Mouse (Mus musculus) erythroblast, adult 5-6 weeks (primary cell): Measurements from ENCODE around the gene Snap47. TPM values are rescaled to one million over a fixed set of nuclear protein-coding genes. Genes with fewer than 3 reads are reported as not detected.

Experiments used
- ATAC-seq: replicated peaks from 2 replicates; pipeline ENCODE4 v1.8.0; 2016; ENCODE audit warnings: moderate number of reproducible peaks, mild to moderate bottlenecking, moderate TSS enrichment, inconsistent platforms; ENCODE audit not compliant: poor library complexity, low FRiP score, severe bottlenecking
- total RNA-seq, 2 experiments: library from RNA; stranded (forward) in 1 of 2; stranded (reverse) in 1 of 2; fragments of 150-400 nt in 1 of 2; fragments of 200-764, 138-1000 nt in 1 of 2; gene quantifications; 2 replicates each; pipeline versions ENCODE4 v1.2.3 to v1.2.4; 2015 to 2017; ENCODE audit warnings: low replicate concordance in 2 of 2

The Snap47 gene
- total RNA-seq, 2 experiments from 2014 or later = 0.38 to 2.6 TPM

DNA sequence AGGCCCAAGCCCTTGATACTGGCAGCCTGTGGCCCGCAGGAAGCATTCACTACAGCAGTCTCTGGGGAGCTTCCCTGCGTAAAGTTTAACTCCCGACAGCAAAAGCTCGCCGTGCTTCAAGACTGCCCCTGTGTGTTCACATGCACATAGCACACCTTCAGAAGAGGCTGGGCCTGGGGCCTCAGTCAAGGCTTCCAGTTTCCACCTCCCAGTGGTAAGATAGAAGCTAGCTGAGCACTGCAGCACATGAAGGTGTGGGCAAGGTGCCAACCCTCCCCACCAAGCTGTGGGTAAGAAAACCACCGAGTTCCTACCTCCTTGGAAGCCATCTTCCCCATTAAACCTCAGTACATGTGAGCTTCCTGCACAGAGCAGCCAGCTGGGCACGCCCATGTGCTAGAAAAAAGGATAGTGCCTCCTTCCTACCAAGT, 25.3 kb downstream of the Snap47 start:
- no peak for ATAC-seq

DNA sequence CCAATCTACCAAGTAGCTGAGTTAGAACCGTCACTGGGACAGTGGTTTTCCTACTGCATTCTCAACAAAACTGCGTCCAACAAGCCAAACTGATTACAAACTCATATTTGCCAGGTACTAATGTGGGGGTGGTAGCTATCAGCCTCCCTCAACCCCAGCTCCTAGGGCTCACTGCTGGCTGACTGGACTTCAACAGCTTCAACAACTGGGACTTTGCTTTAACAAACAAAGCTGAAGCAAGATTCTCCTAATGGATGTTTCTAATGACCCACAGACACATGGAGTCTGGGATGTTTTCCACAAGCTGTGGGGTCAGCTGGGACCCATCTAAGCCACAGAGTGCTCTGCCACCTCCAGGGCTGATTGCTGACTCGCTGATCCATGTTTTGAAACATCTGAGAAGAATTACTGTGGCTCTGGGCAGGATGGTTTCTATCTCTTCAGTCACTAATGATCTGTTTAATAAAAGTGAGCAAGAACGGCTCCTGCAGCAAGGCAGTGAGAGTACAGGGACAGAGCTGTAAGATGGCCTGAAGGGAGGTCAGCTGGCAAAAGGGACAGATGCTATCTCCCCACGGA, 27.9 kb downstream of the Snap47 start:
- no peak for ATAC-seq

DNA sequence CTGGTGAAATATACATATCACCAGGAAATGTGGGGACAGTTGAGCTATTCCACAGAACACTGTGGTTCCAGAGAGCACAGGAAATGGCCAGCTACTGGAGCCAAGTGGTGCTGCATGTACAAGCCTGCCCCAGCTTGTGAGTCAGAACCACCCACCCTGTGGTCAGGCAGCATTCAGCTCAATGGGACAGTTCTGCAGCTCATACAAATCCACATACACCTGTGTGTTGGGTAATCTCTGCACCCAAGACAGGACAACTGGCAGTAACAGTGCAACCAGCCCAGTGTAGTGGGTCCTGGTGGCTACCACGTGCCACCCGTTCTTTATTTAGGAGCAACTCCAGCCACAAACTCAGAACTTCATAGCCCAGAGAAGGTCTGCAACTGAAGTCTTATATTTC, 29.0 kb downstream of the Snap47 start:
- ATAC-seq = no peak

DNA sequence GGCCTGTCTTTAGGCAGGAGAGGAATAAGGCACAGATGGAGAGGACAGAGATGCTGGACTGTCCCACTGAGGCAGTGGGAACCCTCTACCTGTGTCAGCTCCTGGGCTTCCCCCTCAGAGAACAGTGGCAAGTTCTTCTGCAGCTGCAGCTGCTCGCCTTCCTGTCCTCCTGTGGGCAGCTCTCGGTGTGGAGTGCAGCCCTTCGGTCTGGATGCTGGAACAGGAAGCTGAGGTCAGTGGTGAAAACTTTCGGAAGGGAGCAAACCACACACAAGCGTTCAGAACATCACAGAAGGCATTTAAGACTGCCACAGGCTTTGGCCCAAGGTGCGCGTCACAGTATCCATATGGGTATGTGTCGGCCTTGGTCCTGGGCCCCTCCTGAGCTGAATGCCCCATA, 29.6 kb downstream of the Snap47 start:
- ATAC-seq = no peak

DNA sequence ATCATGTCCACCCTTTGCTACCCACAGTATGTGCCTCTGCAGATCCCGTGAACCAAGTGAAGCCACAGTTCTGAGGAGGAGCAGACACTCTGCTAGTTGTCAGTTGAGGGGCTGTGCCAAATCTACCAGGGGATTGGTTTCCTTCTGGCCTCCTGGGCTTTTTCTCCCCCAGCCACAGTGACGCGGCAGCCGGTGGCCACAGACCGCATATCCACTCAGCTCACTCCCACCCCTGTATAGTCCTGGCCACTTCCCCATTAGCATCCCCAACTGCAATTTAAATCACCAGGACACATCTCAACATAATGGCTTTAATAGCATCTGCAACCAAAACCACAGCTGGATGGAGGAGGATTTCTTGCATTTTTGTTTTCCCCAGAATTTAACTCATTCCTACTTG, 32.3 kb downstream of the Snap47 start:
- ATAC-seq = no peak

GRCm38 (mm10) chr11:59412999-59413863, 37.8 kb downstream of the Snap47 start:
- ATAC-seq = no peak

- no peak for ATAC-seq
Measured at GRCm38 (mm10) chr11:59412058-59412457, 38.9 kb downstream of the Snap47 start.

- ATAC-seq = no peak
Measured at GRCm38 (mm10) chr11:59410851-59411250, 40.1 kb downstream of the Snap47 start.

- no peak for ATAC-seq
Measured at GRCm38 (mm10) chr11:59405761-59406160, 45.2 kb downstream of the Snap47 start.

- ATAC-seq = no peak
Measured at GRCm38 (mm10) chr11:59400876-59401275, 50.1 kb downstream of the Snap47 start.

DNA sequence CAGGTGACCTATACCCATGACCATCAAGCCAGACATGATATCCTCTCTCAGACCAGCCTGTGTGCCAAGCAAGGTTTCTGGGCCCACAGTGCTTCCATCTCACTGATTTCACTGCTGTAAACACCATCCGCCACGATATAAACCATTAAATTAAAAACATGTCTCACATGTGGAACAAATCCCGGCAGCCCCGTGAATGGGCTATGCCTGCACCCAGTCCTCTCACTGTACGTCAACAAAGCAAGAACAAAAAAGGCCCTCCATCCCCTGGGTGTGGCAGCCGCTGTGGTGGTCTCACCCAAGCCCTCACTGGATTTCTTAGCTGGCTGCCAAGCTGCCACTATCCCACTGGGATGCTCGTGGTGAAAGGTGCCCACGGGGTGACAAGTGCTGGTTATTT, 51.2 kb downstream of the Snap47 start:
- ATAC-seq = no peak

DNA sequence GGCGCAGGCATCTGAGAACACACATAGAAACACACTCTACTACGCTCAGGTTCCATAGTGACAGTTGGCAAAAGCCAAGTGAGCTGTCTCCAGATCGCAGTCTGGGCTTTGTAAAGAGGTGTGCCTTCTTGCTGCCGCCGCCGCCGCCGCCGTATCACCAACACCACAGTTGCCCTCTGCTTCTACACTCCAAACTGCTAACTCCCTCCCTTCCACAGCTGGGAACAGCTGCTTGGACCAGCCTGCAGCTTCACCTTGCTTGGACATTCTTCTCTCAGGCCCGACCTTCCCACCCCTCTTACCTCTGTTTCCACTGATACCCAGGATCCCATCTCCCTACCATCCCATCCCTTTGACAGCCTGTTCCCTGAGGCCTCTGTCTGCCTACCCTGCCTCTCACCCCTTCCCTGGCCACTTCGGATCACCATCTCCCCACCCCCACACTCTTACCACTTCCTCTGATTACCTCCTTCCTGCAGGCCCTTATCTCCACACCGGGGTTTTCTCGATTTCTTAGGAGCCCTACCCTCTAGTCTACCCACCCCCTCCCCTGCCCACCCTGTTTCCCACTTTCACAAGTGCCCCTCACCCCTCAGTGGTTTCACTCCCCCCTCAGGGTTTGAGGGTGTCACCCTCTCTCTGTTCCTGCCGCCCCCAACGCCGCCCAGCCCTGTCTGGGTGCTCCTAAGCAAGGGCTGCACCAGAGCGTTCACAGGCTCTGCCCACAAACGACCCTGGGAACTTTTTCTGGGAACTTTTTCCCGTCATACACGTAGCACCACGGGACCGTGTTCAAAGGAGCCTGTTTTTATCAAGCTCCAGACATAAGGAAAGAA, 53.2 kb downstream of the Snap47 start:
- ATAC-seq = no peak

DNA sequence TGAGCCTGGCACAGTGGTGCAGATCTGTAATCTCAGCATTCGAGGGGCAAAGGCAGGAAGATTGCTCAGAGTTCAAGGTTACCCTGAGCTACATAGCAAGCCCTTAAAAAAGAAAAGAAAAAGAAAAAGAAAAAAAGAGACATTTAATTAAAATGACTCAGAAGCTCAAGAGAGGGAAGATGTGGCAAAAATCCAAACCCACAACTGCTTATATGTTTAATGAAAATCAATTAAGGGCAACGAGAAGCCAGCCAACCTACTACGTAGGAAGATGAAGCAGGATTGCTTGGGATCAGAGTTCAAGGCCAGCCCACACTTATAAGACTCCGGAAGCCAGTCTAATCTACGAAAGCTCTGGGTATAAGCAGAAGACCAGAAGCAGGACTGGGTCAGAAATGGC, 56.5 kb downstream of the Snap47 start:
- ATAC-seq = no peak

DNA sequence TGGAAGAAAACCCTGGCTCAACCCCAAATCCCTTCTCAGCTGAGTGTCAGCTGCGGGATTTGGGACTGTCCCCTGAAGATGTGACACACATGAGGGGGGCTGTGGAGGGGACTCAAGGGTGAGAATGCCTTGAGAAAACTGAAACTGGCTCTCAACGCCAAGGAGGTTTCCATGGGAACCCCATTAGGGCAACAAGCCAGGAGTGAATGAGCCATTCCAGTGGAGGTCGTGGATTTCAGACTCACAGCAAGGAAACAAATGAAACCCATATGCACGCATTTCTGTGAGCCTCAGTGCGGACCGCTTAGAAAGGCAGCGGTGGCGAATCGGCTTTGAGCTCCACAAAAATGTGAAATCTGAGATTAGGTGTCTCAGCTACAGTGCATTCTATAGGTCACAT, 57.4 kb downstream of the Snap47 start:
- no peak for ATAC-seq

DNA sequence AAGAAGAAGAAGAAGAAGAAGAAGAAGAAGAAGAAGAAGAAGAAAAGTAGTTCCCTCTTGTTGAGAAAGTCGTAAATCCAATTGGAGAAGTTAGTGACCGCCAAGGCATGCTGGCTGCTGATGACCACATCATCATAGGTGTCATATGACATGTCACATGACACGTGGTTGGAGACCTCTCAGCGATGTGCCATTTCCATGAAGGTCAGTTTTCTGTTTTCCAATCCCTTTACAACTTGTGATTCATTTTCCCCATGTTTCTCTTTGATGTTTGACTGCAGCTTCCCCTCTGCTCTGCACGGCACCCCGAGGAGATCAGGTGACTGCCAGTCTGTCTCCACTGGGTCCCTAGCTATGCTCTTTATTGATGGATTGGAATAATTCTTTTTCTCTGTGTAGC, 58.7 kb downstream of the Snap47 start:
- no peak for ATAC-seq

DNA sequence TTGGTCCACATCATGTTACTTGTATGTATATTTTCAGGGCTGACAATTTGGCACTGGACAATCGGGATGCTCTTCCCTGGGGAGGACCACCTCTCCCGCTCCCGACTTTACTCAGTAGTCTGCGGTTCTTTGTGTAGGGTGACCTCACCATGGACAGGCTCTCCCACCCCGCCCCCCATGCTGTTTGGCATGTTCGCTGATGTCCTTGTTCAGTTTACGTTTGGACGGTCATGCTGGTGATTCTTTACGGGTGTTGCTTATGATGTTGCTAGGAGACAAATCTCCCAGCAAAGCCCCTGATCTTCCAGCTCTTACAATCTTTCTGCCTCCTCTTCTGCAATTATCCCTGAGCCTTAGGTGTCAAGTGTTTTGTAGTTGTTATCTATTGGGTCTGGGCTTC, 60.5 kb downstream of the Snap47 start:
- no peak for ATAC-seq

DNA sequence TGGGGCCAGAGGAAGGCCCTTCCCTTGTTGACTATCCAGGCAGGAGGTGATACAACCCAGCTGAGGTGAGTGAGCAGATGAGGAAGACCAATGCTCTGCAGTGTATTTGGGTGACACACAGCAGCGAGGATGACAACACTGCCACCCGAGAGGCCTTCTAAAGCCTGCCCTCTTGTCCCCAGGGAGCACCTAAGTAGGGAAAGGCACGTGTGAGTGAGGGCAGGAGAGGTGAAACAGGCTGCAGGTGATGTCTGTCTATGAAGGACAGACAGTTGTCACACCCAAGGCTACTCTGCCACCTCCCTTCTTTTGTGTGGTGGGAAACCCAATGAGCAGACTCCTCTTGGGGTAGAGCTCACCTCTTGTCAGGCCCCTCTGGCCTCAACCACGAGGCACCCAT, 61.4 kb downstream of the Snap47 start:
- no peak for ATAC-seq

- ATAC-seq = no peak
Measured at GRCm38 (mm10) chr11:59388806-59389205, 62.2 kb downstream of the Snap47 start.

GRCm38 (mm10) chr11:59387471-59387870, 63.5 kb downstream of the Snap47 start:
- no peak for ATAC-seq

DNA sequence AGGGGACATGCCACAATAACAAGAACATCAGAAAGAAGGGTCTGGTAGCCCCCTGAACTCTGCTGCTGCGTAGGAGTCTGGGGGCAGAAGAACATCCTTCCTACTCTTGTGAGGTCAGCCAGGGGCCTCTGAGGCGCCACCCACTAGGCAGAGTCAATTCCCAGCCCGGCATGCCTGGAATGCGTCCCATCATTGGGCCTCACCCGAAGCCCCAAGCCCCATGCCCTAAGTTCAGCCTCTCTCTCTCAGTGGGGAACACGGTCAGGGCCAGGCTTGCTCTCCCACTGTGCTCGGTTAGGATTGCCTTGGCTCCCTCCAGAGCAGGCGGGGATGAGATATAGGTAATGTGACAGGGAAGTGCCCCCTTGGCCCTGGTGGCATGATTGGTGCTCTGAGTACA, 65.9 kb downstream of the Snap47 start:
- ATAC-seq = no peak
